Mouse (Mus musculus): ENCODE data around the gene Rnf10. TPM values are rescaled to one million over a fixed set of nuclear protein-coding genes. Genes with fewer than 3 reads are reported as not detected.
A peak's percentile ranks its signal among the peaks of the same experiment; 100 is the strongest.

Gene Rnf10
- 94.0 and 116 TPM in 2 replicates for polyA plus RNA-seq (2014; fragmentation: Nextera tagmentation; extraction: Ambion mirVana)

GRCm38 (mm10) chr5:115272812-115273548, at the start of gene Rnf10:
Gene Rnf10, minus strand, starts transcription at chr5:115272898.
- Histone ChIP-seq H3K27me3 (ENCODE audit: control insufficient read depth, insufficient read depth, low read length) (peaks cover 3% of the 10 kb centered on the region; the same call in 1 of the 2 replicates), H3K9ac (replicated peaks; ENCODE audit: low read depth, low read length) (peak within 1 kb of the TSS; percentile 96), H3K27ac (ENCODE audit: low read depth, low read length) (peak within 1 kb of the TSS; percentile 80), H3K9me3 (ENCODE audit: control insufficient read depth, low read length) (no peaks in the 10 kb centered on the region), H3K36me3 (ENCODE audit: control insufficient read depth, insufficient read depth, low read length) (0 out of 2 replicates have a peak, but pooled peaks cover 3% of the 10 kb centered on the region), H3K4me1 (ENCODE audit: control insufficient read depth, insufficient read depth, low read length) (peaks cover 35% of the 10 kb centered on the region), H3K4me2 (ENCODE audit: low read depth, low read length) (peak within 1 kb of the TSS; percentile 83), H3K4me3 (ENCODE audit: low read depth, low read length) (peak within 1 kb of the TSS; percentile 99)
- WGBS: 15% methylated on average over 26 of the region's 26 CpGs
- ATAC-seq (ENCODE audit: low read depth): peak; percentile 86

- peak overlapping the region; percentile 74 for H3K4me2 ChIP-seq (ENCODE audit: low read depth, low read length)
- peak; percentile 52; the same call in 1 of the 2 replicates for ATAC-seq (ENCODE audit: low read depth)
- no peaks in the 10 kb centered on the region for H3K27me3 ChIP-seq (ENCODE audit: control insufficient read depth, insufficient read depth, low read length)
- under 1% methylated on average over 22 of the region's 22 CpGs for WGBS
- H3K4me1 ChIP-seq (ENCODE audit: control insufficient read depth, insufficient read depth, low read length): peaks cover 29% of the 10 kb centered on the region
- peak overlapping the region; percentile 25 for H3K4me3 ChIP-seq (ENCODE audit: low read depth, low read length)
- H3K9ac ChIP-seq (replicated peaks; ENCODE audit: low read depth, low read length): peak overlapping the region; percentile 25; the same call in 1 of the 2 replicates
- H3K9me3 ChIP-seq (ENCODE audit: control insufficient read depth, low read length): no peaks in the 10 kb centered on the region
- H3K27ac ChIP-seq (ENCODE audit: low read depth, low read length): peak overlapping the region; percentile 63
- H3K36me3 ChIP-seq (ENCODE audit: control insufficient read depth, insufficient read depth, low read length): no peaks in the 10 kb centered on the region
Observed at GRCm38 (mm10) chr5:115319004-115319940, 46.6 kb upstream of the Rnf10 start.

GRCm38 (mm10) chr5:115317645-115318328, 45.1 kb upstream of the Rnf10 start:
- ATAC-seq (ENCODE audit: low read depth): 0 out of 2 replicates have a peak, but pooled peaks have one; percentile 29
- 2% methylated on average over 10 of the region's 10 CpGs for WGBS
- Histone ChIP-seq H3K4me1 (ENCODE audit: control insufficient read depth, insufficient read depth, low read length) (peaks cover 29% of the 10 kb centered on the region), H3K4me3 (ENCODE audit: low read depth, low read length) (no peak overlapping the region), H3K9me3 (ENCODE audit: control insufficient read depth, low read length) (no peaks in the 10 kb centered on the region), H3K9ac (replicated peaks; ENCODE audit: low read depth, low read length) (peak overlapping the region; percentile 26; the same call in 1 of the 2 replicates), H3K36me3 (ENCODE audit: control insufficient read depth, insufficient read depth, low read length) (no peaks in the 10 kb centered on the region), H3K27me3 (ENCODE audit: control insufficient read depth, insufficient read depth, low read length) (no peaks in the 10 kb centered on the region), H3K27ac (ENCODE audit: low read depth, low read length) (peak overlapping the region; percentile 80), H3K4me2 (ENCODE audit: low read depth, low read length) (peak overlapping the region; percentile 6; the same call in 1 of the 2 replicates)

- Histone ChIP-seq H3K36me3 (ENCODE audit: control insufficient read depth, insufficient read depth, low read length) (no peaks in the 10 kb centered on the region), H3K27ac (ENCODE audit: low read depth, low read length) (peak overlapping the region; percentile 80), H3K4me3 (ENCODE audit: low read depth, low read length) (no peak overlapping the region), H3K4me1 (ENCODE audit: control insufficient read depth, insufficient read depth, low read length) (peaks cover 29% of the 10 kb centered on the region), H3K4me2 (ENCODE audit: low read depth, low read length) (0 out of 2 replicates have a peak overlapping the region, but pooled peaks have one; percentile 12), H3K27me3 (ENCODE audit: control insufficient read depth, insufficient read depth, low read length) (no peaks in the 10 kb centered on the region), H3K9ac (replicated peaks; ENCODE audit: low read depth, low read length) (peak overlapping the region; percentile 26; the same call in 1 of the 2 replicates), H3K9me3 (ENCODE audit: control insufficient read depth, low read length) (no peaks in the 10 kb centered on the region)
- ATAC-seq (ENCODE audit: low read depth): 0 out of 2 replicates have a peak, but pooled peaks have one; percentile 20
- WGBS: 2% methylated on average over 14 of the region's 14 CpGs
Observed at GRCm38 (mm10) chr5:115316968-115317644, 44.4 kb upstream of the Rnf10 start.

GRCm38 (mm10) chr5:115313668-115313943, 40.9 kb upstream of the Rnf10 start:
- WGBS: 43% methylated on average over 5 of the region's 5 CpGs
- Histone ChIP-seq H3K9ac (replicated peaks; ENCODE audit: low read depth, low read length) (no peak overlapping the region), H3K36me3 (ENCODE audit: control insufficient read depth, insufficient read depth, low read length) (no peaks in the 10 kb centered on the region), H3K27ac (ENCODE audit: low read depth, low read length) (no peak overlapping the region), H3K4me1 (ENCODE audit: control insufficient read depth, insufficient read depth, low read length) (peaks cover 18% of the 10 kb centered on the region), H3K4me2 (ENCODE audit: low read depth, low read length) (no peak overlapping the region), H3K27me3 (ENCODE audit: control insufficient read depth, insufficient read depth, low read length) (no peaks in the 10 kb centered on the region), H3K9me3 (ENCODE audit: control insufficient read depth, low read length) (no peaks in the 10 kb centered on the region), H3K4me3 (ENCODE audit: low read depth, low read length) (no peak overlapping the region)
- ATAC-seq (ENCODE audit: low read depth): no peak

- no peaks in the 10 kb centered on the region for H3K36me3 ChIP-seq (ENCODE audit: control insufficient read depth, insufficient read depth, low read length)
- no peaks in the 10 kb centered on the region for H3K27me3 ChIP-seq (ENCODE audit: control insufficient read depth, insufficient read depth, low read length)
- no peak overlapping the region for H3K27ac ChIP-seq (ENCODE audit: low read depth, low read length)
- H3K4me2 ChIP-seq (ENCODE audit: low read depth, low read length): no peak overlapping the region
- 80% methylated on average over 10 of the region's 10 CpGs for WGBS
- no peaks in the 10 kb centered on the region for H3K9me3 ChIP-seq (ENCODE audit: control insufficient read depth, low read length)
- H3K4me1 ChIP-seq (ENCODE audit: control insufficient read depth, insufficient read depth, low read length): peaks cover 13% of the 10 kb centered on the region
- H3K9ac ChIP-seq (replicated peaks; ENCODE audit: low read depth, low read length): no peak overlapping the region
- H3K4me3 ChIP-seq (ENCODE audit: low read depth, low read length): no peak overlapping the region
- no peak for ATAC-seq (ENCODE audit: low read depth)
Observed at GRCm38 (mm10) chr5:115312816-115313667, 40.3 kb upstream of the Rnf10 start.

- Histone ChIP-seq H3K9ac (replicated peaks; ENCODE audit: low read depth, low read length) (no peak overlapping the region), H3K27me3 (ENCODE audit: control insufficient read depth, insufficient read depth, low read length) (no peaks in the 10 kb centered on the region), H3K9me3 (ENCODE audit: control insufficient read depth, low read length) (no peaks in the 10 kb centered on the region)
Observed at GRCm38 (mm10) chr5:115312354-115312753, 39.7 kb upstream of the Rnf10 start.

More at GRCm38 (mm10) chr5:115312354-115312753, 39.7 kb upstream of the Rnf10 start:
- ATAC-seq (ENCODE audit: low read depth): no peak
- H3K4me3 ChIP-seq (ENCODE audit: low read depth, low read length): no peak overlapping the region
- no peaks in the 10 kb centered on the region for H3K36me3 ChIP-seq (ENCODE audit: control insufficient read depth, insufficient read depth, low read length)
- peaks cover 6% of the 10 kb centered on the region for H3K4me1 ChIP-seq (ENCODE audit: control insufficient read depth, insufficient read depth, low read length)
- WGBS: 87% methylated on average over 4 of the region's 4 CpGs
- no peak overlapping the region for H3K4me2 ChIP-seq (ENCODE audit: low read depth, low read length)
- no peak overlapping the region for H3K27ac ChIP-seq (ENCODE audit: low read depth, low read length)
